Mouse (Mus musculus): Measurements from ENCODE around the gene 1700123L14Rik. TPM values are rescaled to one million over a fixed set of nuclear protein-coding genes. Genes with fewer than 3 reads are reported as not detected.
"Not testable (repeated sequence)": the region's sequence is repeated elsewhere in the genome, so short reads cannot be mapped to it uniquely, and the experiment has no call there.

1700123L14Rik gene
- polyA plus RNA-seq (2015; fragmentation: Nextera tagmentation; extraction: Ambion mirVana), result not detected in 2 replicates

DNA sequence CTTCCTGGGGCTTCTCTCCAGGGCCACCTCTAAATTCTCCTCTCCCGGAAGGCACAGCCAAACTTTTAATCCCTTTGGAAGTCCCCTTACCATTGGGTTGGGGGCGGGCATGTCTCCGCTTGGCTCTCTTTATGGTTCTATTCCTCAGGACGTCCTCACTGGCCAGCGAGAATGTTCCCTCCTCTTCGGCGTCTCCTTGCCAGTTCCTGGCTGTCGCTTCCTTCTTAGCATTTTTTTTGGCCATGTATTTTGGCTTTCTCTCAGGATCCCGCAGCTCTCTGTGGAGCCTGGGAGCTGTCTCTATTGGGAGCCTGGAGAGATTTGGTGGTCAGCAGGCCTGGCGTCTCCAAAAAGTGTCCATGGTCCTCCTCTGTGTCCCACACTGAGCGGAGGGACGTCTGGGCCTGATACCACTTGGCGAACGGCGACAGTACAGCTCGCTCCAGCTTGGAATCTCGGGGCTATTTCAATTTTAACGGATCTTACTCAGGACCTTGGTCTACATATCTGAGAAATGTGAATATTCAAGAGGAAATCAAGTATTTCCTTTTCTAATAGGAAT lies at the start of gene 1700123L14Rik:
Gene 1700123L14Rik, minus strand, starts transcription at position 426 of the 562 bp plus-strand sequence.
- Histone ChIP-seq H3K4me2 (no peak within 1 kb of the TSS), H3K9ac (no peak within 1 kb of the TSS), H3K27me3 (replicated peaks) (no peaks in the 10 kb centered on the region), H3K9me3 (no peaks in the 10 kb centered on the region), H3K27ac (replicated peaks) (no peak within 1 kb of the TSS), H3K36me3 (no peaks in the 10 kb centered on the region), H3K4me3 (no peak within 1 kb of the TSS), H3K4me1 (no peaks in the 10 kb centered on the region)
- no peak for ATAC-seq (ENCODE audit: extremely low read depth, insufficient number of reproducible peaks, low FRiP score, low TSS enrichment)
- WGBS, result 77% methylated on average over 18 of the region's 18 CpGs

DNA sequence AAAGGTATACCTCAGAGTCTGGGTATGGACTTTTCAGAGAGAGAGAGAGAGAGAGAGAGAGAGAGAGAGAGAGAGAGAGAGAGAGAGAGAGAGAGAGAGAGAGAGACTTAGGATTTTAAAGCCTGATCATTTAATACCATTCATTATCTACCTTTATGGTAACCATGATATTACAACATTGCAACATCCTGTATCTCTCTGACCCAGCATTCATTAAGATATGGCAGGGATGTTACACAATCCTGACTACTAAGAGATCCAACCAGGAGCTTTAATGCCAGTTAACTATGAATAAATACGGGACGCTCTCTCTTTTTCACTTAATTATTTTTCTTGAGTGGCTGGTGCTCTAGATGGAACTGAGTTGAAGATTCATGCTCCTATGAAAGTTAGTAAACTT lies 39.4 kb upstream of the 1700123L14Rik start:
- Histone ChIP-seq H3K9ac (no peak overlapping the region), H3K4me3 (no peak overlapping the region), H3K4me2 (no peak overlapping the region), H3K9me3 (no peaks in the 10 kb centered on the region; the same call in 1 of the 2 replicates), H3K27ac (replicated peaks) (no peak overlapping the region), H3K27me3 (replicated peaks) (no peaks in the 10 kb centered on the region), H3K4me1 (no peaks in the 10 kb centered on the region), H3K36me3 (no peaks in the 10 kb centered on the region)
- no peak for ATAC-seq (ENCODE audit: extremely low read depth, insufficient number of reproducible peaks, low FRiP score, low TSS enrichment)
- WGBS, result 91% methylated on average over 2 of the region's 2 CpGs

DNA sequence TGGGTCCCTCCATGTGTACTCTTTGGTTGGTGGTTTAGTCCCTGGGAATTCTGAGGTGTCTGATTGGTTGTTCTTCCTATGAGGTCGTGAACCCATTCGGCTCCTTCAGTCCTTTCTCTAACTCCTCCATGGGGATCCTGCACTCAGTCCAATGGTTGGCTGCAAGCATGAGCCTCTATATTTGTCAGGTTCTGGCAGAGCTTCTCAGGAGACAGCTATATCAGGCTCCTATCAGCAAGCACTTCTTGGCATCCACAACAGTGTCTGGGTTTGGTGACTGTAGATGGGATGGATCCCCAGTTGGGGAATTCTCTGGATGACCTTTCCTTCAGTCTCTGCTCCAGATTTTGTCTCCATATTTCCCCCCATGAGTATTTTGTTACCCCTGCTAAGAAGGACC lies 32.9 kb upstream of the 1700123L14Rik start:
- not testable (repeated sequence) for H3K4me2 ChIP-seq; ATAC-seq (ENCODE audit: extremely low read depth, insufficient number of reproducible peaks, low FRiP score, low TSS enrichment); H3K9me3 ChIP-seq; H3K36me3 ChIP-seq; H3K27ac ChIP-seq (replicated peaks); H3K27me3 ChIP-seq (replicated peaks); H3K4me1 ChIP-seq; H3K4me3 ChIP-seq; H3K9ac ChIP-seq
- 83% methylated on average over 2 of the region's 2 CpGs for WGBS

DNA sequence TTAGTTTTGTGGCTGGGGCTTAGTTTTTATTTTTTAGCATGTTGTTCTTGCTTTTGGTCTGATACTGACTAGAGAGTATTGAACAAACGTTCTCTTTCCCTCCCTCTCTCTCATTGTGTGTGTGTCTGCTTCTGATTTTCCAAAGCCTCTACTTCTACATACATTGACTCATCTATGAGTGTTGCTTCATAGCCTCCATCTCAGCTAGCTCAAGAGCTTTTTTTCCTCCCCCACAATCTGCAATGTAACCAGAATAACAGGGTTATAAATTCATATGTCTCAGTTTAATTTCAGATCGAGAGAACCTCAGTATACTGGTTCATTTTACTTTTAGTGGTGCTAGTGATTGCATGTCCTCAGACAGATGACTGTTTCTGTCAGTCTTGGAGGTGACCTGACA lies 20.5 kb upstream of the 1700123L14Rik start:
- ATAC-seq (ENCODE audit: extremely low read depth, insufficient number of reproducible peaks, low FRiP score, low TSS enrichment), result no peak
- 67% methylated on average over 2 of the region's 2 CpGs for WGBS
- Histone ChIP-seq H3K4me2 (no peak overlapping the region), H3K9me3 (no peaks in the 10 kb centered on the region), H3K27me3 (replicated peaks) (no peaks in the 10 kb centered on the region), H3K36me3 (no peaks in the 10 kb centered on the region), H3K4me3 (no peak overlapping the region), H3K4me1 (no peaks in the 10 kb centered on the region), H3K27ac (replicated peaks) (no peak overlapping the region), H3K9ac (no peak overlapping the region)

DNA sequence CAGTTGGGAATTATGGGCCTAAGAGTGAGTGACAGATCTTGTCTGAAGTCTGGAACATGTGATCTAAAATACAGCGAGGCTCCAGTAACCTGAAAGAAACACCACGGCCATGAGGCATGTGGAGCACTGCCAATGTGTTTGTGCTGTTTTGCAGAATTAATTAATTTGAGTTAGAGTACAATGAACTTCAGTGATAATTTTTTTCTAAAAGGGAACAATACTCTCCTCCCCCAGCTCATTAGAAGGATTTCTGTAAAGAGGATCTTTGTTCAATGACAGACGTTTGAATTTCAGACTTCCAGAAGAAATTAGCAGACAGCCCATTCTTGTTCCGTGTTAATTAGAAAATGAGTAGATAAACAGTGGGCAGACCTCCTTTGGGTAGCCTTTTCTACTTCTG lies 17.3 kb upstream of the 1700123L14Rik start:
- no peak overlapping the region for H3K4me2 ChIP-seq
- ATAC-seq (ENCODE audit: extremely low read depth, insufficient number of reproducible peaks, low FRiP score, low TSS enrichment), result no peak
- no peaks in the 10 kb centered on the region for H3K36me3 ChIP-seq
- no peak overlapping the region for H3K9ac ChIP-seq
- 67% methylated on average over 4 of the region's 4 CpGs for WGBS
- no peaks in the 10 kb centered on the region for H3K4me1 ChIP-seq
- H3K27me3 ChIP-seq (replicated peaks), result no peaks in the 10 kb centered on the region
- H3K9me3 ChIP-seq, result no peaks in the 10 kb centered on the region
- no peak overlapping the region for H3K27ac ChIP-seq (replicated peaks)
- H3K4me3 ChIP-seq, result no peak overlapping the region

DNA sequence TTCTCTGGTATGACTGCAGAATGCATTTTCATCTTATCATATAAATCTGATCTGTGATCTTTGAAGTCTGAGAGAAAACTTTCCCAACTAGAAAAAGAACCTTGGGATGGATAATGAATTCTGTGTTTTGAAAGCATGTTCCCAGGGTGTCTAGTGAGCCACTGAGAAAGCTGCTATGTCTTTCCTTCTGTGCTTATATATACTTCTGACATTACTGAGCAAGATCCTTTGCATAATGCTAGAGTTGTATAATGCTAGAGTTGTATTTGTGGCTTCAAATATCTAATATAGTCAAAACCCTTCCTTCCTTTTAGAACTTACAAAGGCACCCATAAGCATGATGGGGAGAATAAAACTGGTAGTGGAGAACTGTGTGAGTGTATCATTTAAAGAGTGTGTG lies 12.5 kb upstream of the 1700123L14Rik start:
- no peaks in the 10 kb centered on the region for H3K36me3 ChIP-seq
- no peak overlapping the region for H3K9ac ChIP-seq
- no peak overlapping the region for H3K4me2 ChIP-seq
- H3K27ac ChIP-seq (replicated peaks), result no peak overlapping the region
- H3K9me3 ChIP-seq, result no peaks in the 10 kb centered on the region
- H3K4me1 ChIP-seq, result no peaks in the 10 kb centered on the region
- no peak for ATAC-seq (ENCODE audit: extremely low read depth, insufficient number of reproducible peaks, low FRiP score, low TSS enrichment)
- H3K4me3 ChIP-seq, result no peak overlapping the region
- H3K27me3 ChIP-seq (replicated peaks), result no peaks in the 10 kb centered on the region

DNA sequence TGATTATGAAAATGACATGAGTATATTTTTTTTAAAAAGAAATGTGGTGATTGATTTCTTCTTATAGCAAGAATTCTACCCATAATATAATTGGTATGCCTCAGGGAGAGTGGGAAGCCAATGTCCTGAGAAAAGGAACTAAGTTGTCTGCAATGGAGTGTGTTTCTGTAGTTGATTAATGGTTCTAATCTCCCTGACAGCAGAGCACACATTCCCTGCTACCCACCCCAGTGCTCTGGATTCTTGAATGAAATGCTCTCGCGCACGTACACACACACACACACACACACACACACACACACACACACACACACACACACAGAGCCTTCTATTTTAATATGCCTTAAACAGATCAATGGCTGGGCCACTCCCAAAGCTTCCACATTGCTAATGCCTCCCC lies 7.6 kb upstream of the 1700123L14Rik start:
- Histone ChIP-seq H3K36me3 (no peaks in the 10 kb centered on the region), H3K4me1 (no peaks in the 10 kb centered on the region), H3K27ac (replicated peaks) (no peak overlapping the region), H3K4me2 (no peak overlapping the region), H3K9ac (no peak overlapping the region), H3K27me3 (replicated peaks) (no peaks in the 10 kb centered on the region), H3K9me3 (no peaks in the 10 kb centered on the region), H3K4me3 (no peak overlapping the region)
- WGBS, result 71% methylated on average over 3 of the region's 3 CpGs
- no peak for ATAC-seq (ENCODE audit: extremely low read depth, insufficient number of reproducible peaks, low FRiP score, low TSS enrichment)

DNA sequence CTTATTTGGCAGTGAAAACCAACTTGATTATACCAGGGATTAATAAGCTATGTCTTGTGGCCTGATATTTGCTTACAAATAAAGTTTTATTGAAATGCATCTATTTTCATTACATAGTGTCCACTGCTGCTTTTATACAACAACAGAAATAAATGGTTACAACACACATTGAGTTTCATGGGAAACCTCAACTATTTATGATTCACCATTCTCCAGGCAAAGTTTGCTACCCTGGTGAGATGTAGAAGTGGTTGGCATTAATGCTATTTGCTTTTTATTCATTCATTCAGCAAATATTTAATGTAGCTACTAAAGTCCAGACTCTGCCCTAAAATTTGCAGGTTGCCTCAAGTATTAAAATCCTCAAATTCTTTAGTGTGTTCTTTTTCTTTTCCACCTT lies 988 bp upstream of the 1700123L14Rik start:
- Histone ChIP-seq H3K27me3 (replicated peaks) (no peaks in the 10 kb centered on the region), H3K9me3 (no peaks in the 10 kb centered on the region), H3K4me3 (no peak overlapping the region), H3K4me2 (no peak overlapping the region), H3K4me1 (no peaks in the 10 kb centered on the region), H3K36me3 (no peaks in the 10 kb centered on the region), H3K27ac (replicated peaks) (no peak overlapping the region), H3K9ac (no peak overlapping the region)
- ATAC-seq (ENCODE audit: extremely low read depth, insufficient number of reproducible peaks, low FRiP score, low TSS enrichment), result no peak

DNA sequence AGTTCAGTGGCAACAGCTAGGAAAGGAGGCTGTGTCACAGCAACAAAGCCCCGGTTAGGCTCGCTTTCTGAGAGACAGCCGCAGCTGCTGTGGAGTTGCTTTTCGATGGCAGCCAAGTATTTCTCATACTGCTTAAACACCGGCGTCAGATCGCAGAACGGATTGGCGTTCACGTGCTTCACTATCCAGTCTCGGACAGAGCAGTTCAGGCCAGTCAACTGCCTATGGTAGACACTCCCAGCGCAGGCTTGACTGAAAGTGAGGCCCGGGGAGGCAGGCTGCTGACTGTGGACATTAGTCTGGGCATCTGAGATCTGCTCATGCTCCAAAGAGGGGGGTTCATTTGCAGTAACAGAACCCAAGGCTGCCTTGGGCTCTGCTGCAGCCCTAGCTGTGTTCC lies 640 bp downstream of the 1700123L14Rik start:
- Histone ChIP-seq H3K4me1 (no peaks in the 10 kb centered on the region), H3K9ac (no peak overlapping the region), H3K9me3 (no peaks in the 10 kb centered on the region), H3K4me3 (no peak overlapping the region), H3K27me3 (replicated peaks) (no peaks in the 10 kb centered on the region), H3K36me3 (no peaks in the 10 kb centered on the region), H3K27ac (replicated peaks) (no peak overlapping the region), H3K4me2 (no peak overlapping the region)
- no peak for ATAC-seq (ENCODE audit: extremely low read depth, insufficient number of reproducible peaks, low FRiP score, low TSS enrichment)
- WGBS, result 82% methylated on average over 13 of the region's 13 CpGs

DNA sequence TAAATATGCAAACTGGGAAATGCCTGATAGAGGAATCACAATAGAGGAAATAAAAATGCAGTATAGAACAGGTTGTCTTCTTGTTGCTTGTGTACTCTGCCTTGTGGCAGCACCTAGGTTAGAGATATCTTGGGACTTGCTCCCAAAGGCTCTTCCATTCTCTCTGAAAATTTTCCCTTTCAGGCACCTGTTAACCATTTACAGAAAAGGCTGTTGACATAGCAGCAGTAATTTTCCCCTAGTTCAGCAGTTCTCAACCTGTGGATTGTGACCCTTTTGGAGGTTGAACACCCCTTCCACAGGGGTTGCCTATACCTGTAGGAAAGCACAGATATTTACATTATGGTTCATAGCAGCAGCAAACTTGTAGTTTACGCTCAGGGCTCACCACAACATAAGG lies 22.7 kb downstream of the 1700123L14Rik start:
- H3K4me3 ChIP-seq, result no peak overlapping the region
- no peak overlapping the region for H3K27ac ChIP-seq (replicated peaks)
- H3K27me3 ChIP-seq (replicated peaks), result no peaks in the 10 kb centered on the region
- ATAC-seq (ENCODE audit: extremely low read depth, insufficient number of reproducible peaks, low FRiP score, low TSS enrichment), result no peak
- no peaks in the 10 kb centered on the region for H3K4me1 ChIP-seq
- no peak overlapping the region for H3K9ac ChIP-seq
- 77% methylated on average over 1 of the region's 1 CpGs for WGBS
- H3K4me2 ChIP-seq, result no peak overlapping the region
- no peaks in the 10 kb centered on the region for H3K9me3 ChIP-seq
- no peaks in the 10 kb centered on the region for H3K36me3 ChIP-seq

DNA sequence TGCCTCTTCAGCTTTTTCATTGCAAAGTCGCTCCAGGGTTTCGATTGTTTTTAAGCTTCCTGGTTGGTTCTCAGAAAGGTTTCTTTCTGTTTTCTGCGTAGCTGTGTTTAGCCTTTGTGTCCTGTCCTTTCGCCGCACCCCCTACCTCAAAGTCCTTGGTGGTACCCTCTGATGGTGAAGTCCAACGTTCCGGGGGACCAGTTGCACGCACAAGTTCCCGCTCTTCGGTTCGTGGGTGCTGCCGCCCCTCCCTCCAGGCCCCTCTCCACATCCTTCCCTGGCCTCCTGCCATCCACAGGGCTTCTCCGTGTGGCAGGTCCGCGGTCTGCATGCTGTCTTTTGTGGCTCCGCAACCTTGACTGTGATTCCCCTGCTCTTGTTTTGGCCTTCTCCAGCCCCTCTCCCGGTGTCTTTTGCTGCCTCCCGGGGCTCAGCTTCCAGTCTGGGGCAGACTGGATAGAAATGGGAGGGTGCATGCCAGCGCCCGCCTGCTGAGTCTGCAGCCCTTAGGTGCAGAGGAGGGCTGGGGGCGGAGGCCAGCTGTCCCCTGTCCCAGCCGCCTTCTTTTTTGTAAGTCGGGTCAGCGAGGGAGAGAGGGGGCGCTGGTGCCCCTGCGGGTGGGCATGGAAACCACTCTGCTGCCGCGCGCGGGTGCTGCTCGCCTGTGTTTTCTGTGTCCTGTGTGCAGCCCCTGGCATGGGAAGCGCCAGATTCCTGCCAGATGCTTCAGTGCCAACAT lies 49.3 kb downstream of the 1700123L14Rik start:
- peaks cover 3% of the 10 kb centered on the region; the same call in 1 of the 2 replicates for H3K27me3 ChIP-seq (replicated peaks)
- H3K36me3 ChIP-seq, result no peaks in the 10 kb centered on the region
- peak overlapping the region; percentile 94 for H3K4me2 ChIP-seq
- peaks cover 4% of the 10 kb centered on the region; the same call in 1 of the 2 replicates for H3K4me1 ChIP-seq
- peak overlapping the region; percentile 82 for H3K9ac ChIP-seq
- peak overlapping the region; percentile 69 for H3K4me3 ChIP-seq
- peak; percentile 31; the same call in 1 of the 2 replicates for ATAC-seq (ENCODE audit: extremely low read depth, insufficient number of reproducible peaks, low FRiP score, low TSS enrichment)
- no peaks in the 10 kb centered on the region for H3K9me3 ChIP-seq
- no peak overlapping the region for H3K27ac ChIP-seq (replicated peaks)
- under 1% methylated on average over 32 of the region's 32 CpGs for WGBS

DNA sequence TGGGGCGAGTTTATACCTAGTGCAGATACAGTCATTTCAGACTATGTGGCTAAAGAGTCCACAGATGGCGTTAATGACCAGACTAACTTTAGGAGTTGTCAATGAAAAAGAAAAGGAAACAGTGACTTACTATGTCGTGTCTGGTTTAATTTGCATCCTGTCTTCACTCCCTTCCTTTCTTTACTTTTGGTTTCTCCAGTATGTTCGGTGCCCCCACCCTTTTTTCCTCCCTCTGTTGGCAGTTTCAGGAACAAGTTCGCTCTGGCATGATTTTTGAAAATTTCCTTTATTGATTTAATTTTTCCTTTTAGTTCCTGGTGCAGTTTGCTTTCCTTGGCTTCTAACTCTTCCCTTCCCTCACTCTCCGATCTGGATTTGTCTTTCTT lies 49.9 kb downstream of the 1700123L14Rik start:
- 13% methylated on average over 6 of the region's 6 CpGs for WGBS
- H3K9me3 ChIP-seq, result no peaks in the 10 kb centered on the region
- peak overlapping the region; percentile 94 for H3K4me2 ChIP-seq
- no peaks in the 10 kb centered on the region for H3K36me3 ChIP-seq
- no peak overlapping the region for H3K27ac ChIP-seq (replicated peaks)
- peaks cover 4% of the 10 kb centered on the region; the same call in 1 of the 2 replicates for H3K4me1 ChIP-seq
- H3K4me3 ChIP-seq, result peak overlapping the region; percentile 69
- ATAC-seq (ENCODE audit: extremely low read depth, insufficient number of reproducible peaks, low FRiP score, low TSS enrichment), result no peak
- H3K9ac ChIP-seq, result peak overlapping the region; percentile 82
- H3K27me3 ChIP-seq (replicated peaks), result peaks cover 3% of the 10 kb centered on the region; the same call in 1 of the 2 replicates
